Mouse (Mus musculus) MEL (cell line): ENCODE data around the gene Olfr191. TPM values are rescaled to one million over a fixed set of nuclear protein-coding genes. Genes with fewer than 3 reads are reported as not detected.
"Not testable (repeated sequence)": the region's sequence is repeated elsewhere in the genome, so short reads cannot be mapped to it uniquely, and the experiment has no call there.

Source experiments
- DNase-seq: peaks from one replicate; pipeline ENCODE4 v3.0.0; 2011; ENCODE audit warnings: low read depth, low spot score
- H3K27ac ChIP-seq: 2 replicates; pipeline ENCODE4 v1.5.1; 2012; ENCODE audit warnings: low read depth, mild to moderate bottlenecking, control low read depth, low read length, moderate library complexity; ENCODE audit not compliant: control insufficient read depth
- H3K27me3 ChIP-seq, 2 experiments: fragments of 150-350 bp in 1 of 2; sonication (generic) in 1 of 2; 2 replicates each; pipeline ENCODE4 v1.6.1; 2012; ENCODE audit warnings: low read length in 2 of 2, mild to moderate bottlenecking in 2 of 2, improper control_type of control experiment in 1 of 2, moderate library complexity in 1 of 2; ENCODE audit not compliant: insufficient read depth in 2 of 2, control insufficient read depth in 1 of 2
- H3K36me3 ChIP-seq, 2 experiments: 2 replicates each; pipeline ENCODE4 v1.6.1; 2012 to 2014; ENCODE audit warnings: low read length in 2 of 2, improper control_type of control experiment in 1 of 2, inconsistent platforms in 1 of 2, mild to moderate bottlenecking in 1 of 2; ENCODE audit not compliant: insufficient read depth in 2 of 2, control insufficient read depth in 1 of 2
- H3K4me1 ChIP-seq, 2 experiments: fragments of 150-350 bp in 1 of 2; sonication (generic) in 1 of 2; 2 replicates each; pipeline ENCODE4 v1.6.1; 2012; ENCODE audit warnings: low read length in 2 of 2, improper control_type of control experiment in 1 of 2, mild to moderate bottlenecking in 1 of 2; ENCODE audit not compliant: insufficient read depth in 2 of 2, control insufficient read depth in 1 of 2
- H3K4me3 ChIP-seq, 2 experiments: fragments of 150-350 bp in 1 of 2; sonication (generic) in 1 of 2; 2 replicates each; pipeline ENCODE4 v1.5.1; 2012; ENCODE audit warnings: low read depth in 2 of 2, low read length in 2 of 2, mild to moderate bottlenecking in 2 of 2, moderate library complexity in 2 of 2, control low read depth in 1 of 2, improper control_type of control experiment in 1 of 2; ENCODE audit not compliant: control insufficient read depth in 1 of 2, insufficient read depth in 1 of 2
- H3K79me2 ChIP-seq: 2 replicates; pipeline ENCODE4 v1.6.1; 2012; ENCODE audit warnings: mild to moderate bottlenecking, low read length, moderate library complexity; ENCODE audit not compliant: control insufficient read depth, poor library complexity, insufficient read depth
- H3K9ac ChIP-seq: 2 replicates; pipeline ENCODE4 v1.6.1; 2012; ENCODE audit warnings: low read depth, mild to moderate bottlenecking, control low read depth, low read length, moderate library complexity; ENCODE audit not compliant: control insufficient read depth, poor library complexity, severe bottlenecking
- H3K9me3 ChIP-seq: fragments of 150-350 bp; sonication (generic); replicated peaks from 2 replicates; pipeline ENCODE4 v1.6.1; 2012; ENCODE audit warnings: mild to moderate bottlenecking, low read length, improper control_type of control experiment, moderate library complexity; ENCODE audit not compliant: insufficient read depth
- BHLHE40 ChIP-seq: IDR thresholded peaks from 2 replicates; pipeline ENCODE4 v1.6.1; 2012; ENCODE audit warnings: low read depth, mild to moderate bottlenecking, inconsistent platforms, low read length, improper control_type of control experiment, borderline replicate concordance
- CHD1 ChIP-seq: IDR thresholded peaks from 2 replicates; pipeline ENCODE4 v1.6.1; 2012; ENCODE audit warnings: low read depth, mild to moderate bottlenecking, inconsistent platforms, low read length, improper control_type of control experiment
- CHD2 ChIP-seq: IDR thresholded peaks from 2 replicates; pipeline ENCODE4 v1.6.1; 2011; ENCODE audit warnings: low read length, improper control_type of control experiment
- CTCF ChIP-seq, 3 experiments: IDR thresholded peaks in 2 of 3; conservative IDR thresholded peaks in 1 of 3; 2 replicates each; pipeline ENCODE4 v1.5.1; 2011 to 2012; ENCODE audit warnings: low read length in 3 of 3, low read depth in 2 of 3, mild to moderate bottlenecking in 2 of 3, improper control_type of control experiment in 1 of 3, inconsistent platforms in 1 of 3, mixed read lengths in 1 of 3, moderate library complexity in 1 of 3; ENCODE audit not compliant: control insufficient read depth in 1 of 3, insufficient read depth in 1 of 3, poor library complexity in 1 of 3, severe bottlenecking in 1 of 3
- GATA1 ChIP-seq: IDR thresholded peaks from 2 replicates; pipeline ENCODE4 v1.6.1; 2011; ENCODE audit warnings: low read depth, low read length, improper control_type of control experiment
- MEF2A ChIP-seq: IDR thresholded peaks from 2 replicates; pipeline ENCODE4 v1.6.1; 2014; ENCODE audit warnings: low read depth, mild to moderate bottlenecking, inconsistent platforms, low read length, improper control_type of control experiment; ENCODE audit not compliant: poor library complexity, insufficient replicate concordance, severe bottlenecking; ENCODE audit errors: extremely low read depth
- MYB ChIP-seq: IDR thresholded peaks from 2 replicates; pipeline ENCODE4 v1.6.1; 2011; ENCODE audit warnings: mild to moderate bottlenecking, low read depth, low read length, improper control_type of control experiment
- MYC ChIP-seq: IDR thresholded peaks from 2 replicates; pipeline ENCODE4 v1.6.1; 2011; ENCODE audit warnings: low read depth, mild to moderate bottlenecking, low read length, improper control_type of control experiment, moderate library complexity
- POLR2A ChIP-seq, 2 experiments: IDR thresholded peaks; 2 replicates each; pipeline ENCODE4 v1.6.1; 2011 to 2012; ENCODE audit warnings: low read length in 2 of 2, mild to moderate bottlenecking in 2 of 2, control low read depth in 1 of 2, improper control_type of control experiment in 1 of 2, low read depth in 1 of 2, moderate library complexity in 1 of 2; ENCODE audit not compliant: control insufficient read depth in 1 of 2, insufficient read depth in 1 of 2, poor library complexity in 1 of 2
- RCOR1 ChIP-seq: IDR thresholded peaks from 2 replicates; pipeline ENCODE4 v1.6.1; 2012; ENCODE audit warnings: low read depth, mild to moderate bottlenecking, inconsistent platforms, low read length, improper control_type of control experiment
- TAL1 ChIP-seq: IDR thresholded peaks from 2 replicates; pipeline ENCODE4 v1.6.1; 2012; ENCODE audit warnings: mild to moderate bottlenecking, inconsistent platforms, low read length, moderate library complexity, mixed read lengths
- TCF12 ChIP-seq: IDR thresholded peaks from 2 replicates; pipeline ENCODE4 v1.6.1; 2014; ENCODE audit warnings: low read depth, mild to moderate bottlenecking, inconsistent platforms, low read length, improper control_type of control experiment, moderate library complexity
- USF1 ChIP-seq: IDR thresholded peaks from 2 replicates; pipeline ENCODE4 v1.6.1; 2014; ENCODE audit warnings: low read depth, mild to moderate bottlenecking, inconsistent platforms, low read length, improper control_type of control experiment, moderate library complexity
- ZMIZ1 ChIP-seq: IDR thresholded peaks from 2 replicates; pipeline ENCODE4 v1.6.1; 2012; ENCODE audit warnings: low read depth, mild to moderate bottlenecking, inconsistent platforms, low read length, improper control_type of control experiment, moderate library complexity
- ZNF384 ChIP-seq: IDR thresholded peaks from 2 replicates; pipeline ENCODE4 v1.6.1; 2012; ENCODE audit warnings: low read depth, mild to moderate bottlenecking, inconsistent platforms, low read length, improper control_type of control experiment
- polyA plus RNA-seq, 2 experiments: library from polyadenylated mRNA; stranded (reverse) in 1 of 2; unstranded in 1 of 2; fragments of >175 nt in 1 of 2; fragments of >200 nt in 1 of 2; gene quantifications; 2 replicates each; pipeline versions ENCODE4 v1.2.1 to v1.2.4; 2012; ENCODE audit warnings: low replicate concordance in 2 of 2, low read depth in 1 of 2; ENCODE audit not compliant: insufficient read length in 2 of 2, insufficient read depth in 1 of 2, missing spikeins in 1 of 2
- total RNA-seq: library from RNA; depleted of rRNA; stranded (reverse); fragments of 300-350 nt; gene quantifications from 2 replicates; pipeline ENCODE4 v1.2.3, GENCODE M21; 2012

The Olfr191 gene
- total and polyA plus RNA-seq, 3 experiments: 0.01 TPM; not detected in 2

DNA sequence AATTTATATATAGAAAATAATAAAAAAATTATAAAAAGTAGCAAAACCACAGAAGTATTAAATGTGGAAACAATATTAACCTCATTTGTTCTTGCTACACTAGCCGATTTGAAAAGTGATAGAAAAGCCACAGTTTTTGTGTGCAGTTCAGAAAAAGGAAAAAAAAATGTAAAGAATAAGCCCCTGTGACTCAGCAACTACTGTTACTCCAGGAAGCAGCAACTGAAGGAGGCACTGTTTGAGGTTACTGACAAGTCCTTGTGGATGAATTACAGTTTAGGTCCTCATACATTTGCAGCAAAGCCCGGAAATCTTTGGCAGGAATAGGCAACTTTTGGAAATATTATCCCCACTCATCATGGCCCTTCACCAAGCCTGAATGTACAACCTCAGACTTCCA is 15.7 kb upstream of the Olfr191 start:
- H3K9ac ChIP-seq: no peak overlapping the region
- no peaks in the 10 kb centered on the region for H3K79me2 ChIP-seq
- DNase-seq: peak; percentile 37
- H3K36me3 ChIP-seq: no peaks in the 10 kb centered on the region
- H3K9me3 ChIP-seq: no peaks in the 10 kb centered on the region
- no peak overlapping the region for H3K27ac ChIP-seq
- no peaks in the 10 kb centered on the region for H3K27me3 ChIP-seq
- H3K4me3 ChIP-seq: no peak overlapping the region
- H3K4me1 ChIP-seq: peaks cover 0 to 4% of the 10 kb centered on the region in 2 experiments; a peak in 2 of 4 replicates
- TF ChIP-seq BHLHE40: no peak
- TF ChIP-seq ZNF384: peak; percentile 72

- not testable (repeated sequence) for H3K4me1 ChIP-seq, H3K4me3 ChIP-seq, H3K9me3 ChIP-seq, H3K27me3 ChIP-seq, H3K79me2 ChIP-seq, H3K9ac ChIP-seq, H3K36me3 ChIP-seq, H3K27ac ChIP-seq
- TF ChIP-seq ZNF384: peak; percentile 79
- DNase-seq: peak; percentile 43
Measured at GRCm38 (mm10) chr16:59081113-59081512, 8.5 kb downstream of the Olfr191 start.

- Histone ChIP-seq H3K27me3 (no peaks in the 10 kb centered on the region), H3K9me3 (no peaks in the 10 kb centered on the region), H3K9ac (no peak within 1 kb of the TSS), H3K36me3 (peaks cover 0 to 2% of the 10 kb centered on the region in 2 experiments; a peak in 1 of 4 replicates), H3K27ac (no peak within 1 kb of the TSS), H3K4me1 (peaks cover 0 to 3% of the 10 kb centered on the region in 2 experiments; a peak in 1 of 4 replicates), H3K79me2 (no peaks in the 10 kb centered on the region), H3K4me3 (no peak within 1 kb of the TSS)
- TF ChIP-seq POLR2A (IDR thresholded peaks at IDR 0.05; ENCODE audit: control insufficient read depth in 1 of 2, insufficient read depth in 1 of 2, low read depth in 1 of 2, low read length in 2 of 2, poor library complexity in 1 of 2) (no peak), MYC (no peak), CHD1 (no peak), TAL1 (no peak), CTCF (IDR thresholded peaks at IDR 0.05 in 2 of 3, conservative IDR thresholded peaks at IDR 0.05 in 1 of 3; ENCODE audit: control insufficient read depth in 1 of 3, insufficient read depth in 1 of 3, low read depth in 2 of 3, low read length in 3 of 3, poor library complexity in 1 of 3, severe bottlenecking in 1 of 3) (no peak), MYB (no peak), USF1 (no peak), RCOR1 (no peak), TCF12 (no peak), CHD2 (no peak), MEF2A (no peak), GATA1 (no peak), ZMIZ1 (no peak)
- DNase-seq: no peak
Measured at GRCm38 (mm10) chr16:59077905-59078304, 11.7 kb downstream of the Olfr191 start, which contains the start of gene Olfr190. Gene Olfr190, minus strand, starts transcription at chr16:59078005.
